Mouse (Mus musculus) kidney, postnatal 0 days (tissue): ENCODE data around the gene Mttp. TPM values are rescaled to one million over a fixed set of nuclear protein-coding genes. Genes with fewer than 3 reads are reported as not detected.
"Not testable (repeated sequence)": the region's sequence is repeated elsewhere in the genome, so short reads cannot be mapped to it uniquely, and the experiment has no call there.

Experiments used
- ATAC-seq: fragments of 200-750 bp; cut with Nextera tagmentation; replicated peaks from 2 replicates; pipeline ENCODE4 v1.8.0; 2017; ENCODE audit warnings: low read depth, moderate number of reproducible peaks, moderate TSS enrichment, moderate library complexity; ENCODE audit not compliant: low FRiP score
- DNase-seq: peaks from one replicate; pipeline ENCODE4 v3.0.0-alpha.2; 2016; ENCODE audit warnings: low spot score
- H3K27ac ChIP-seq: fragments of 300-500 bp; sonication (generic); 2 replicates; pipeline ENCODE4 v1.5.1; 2014; ENCODE audit warnings: mild to moderate bottlenecking
- H3K27me3 ChIP-seq: fragments of 300-500 bp; sonication (generic); 2 replicates; pipeline ENCODE4 v1.6.1; 2014; ENCODE audit warnings: low read length, mixed read lengths; ENCODE audit not compliant: insufficient read depth
- H3K36me3 ChIP-seq: fragments of 300-500 bp; sonication (generic); 2 replicates; pipeline ENCODE4 v1.6.1; 2014; ENCODE audit warnings: low read length, mixed read lengths; ENCODE audit not compliant: insufficient read depth
- H3K4me1 ChIP-seq: fragments of 300-500 bp; sonication (generic); replicated peaks from 2 replicates; pipeline ENCODE4 v1.6.1; 2014; ENCODE audit warnings: antibody characterized with exemption, low read length, mixed read lengths; ENCODE audit not compliant: insufficient read depth
- H3K4me2 ChIP-seq: fragments of 300-500 bp; sonication (generic); 2 replicates; pipeline ENCODE4 v1.6.1; 2014; ENCODE audit warnings: mild to moderate bottlenecking, low read length, moderate library complexity, mixed read lengths
- H3K4me3 ChIP-seq: fragments of 300-500 bp; sonication (generic); replicated peaks from 2 replicates; pipeline ENCODE4 v1.5.1; 2014; ENCODE audit warnings: low read depth, low read length
- H3K9ac ChIP-seq: fragments of 300-500 bp; sonication (generic); 2 replicates; pipeline ENCODE4 v1.6.1; 2014; ENCODE audit warnings: low read depth, low read length
- H3K9me3 ChIP-seq: fragments of 300-500 bp; sonication (generic); replicated peaks from 2 replicates; pipeline ENCODE4 v1.6.1; 2016; ENCODE audit warnings: low read length, inconsistent platforms, mixed read lengths
- CTCF ChIP-seq: IDR thresholded peaks from 2 replicates; pipeline ENCODE4 v1.5.1; 2016; ENCODE audit warnings: antibody characterized with exemption, low read depth, mild to moderate bottlenecking, moderate library complexity
- WGBS: fragments of 180-500 bp; shearing (Covaris S2); extraction: QIAGEN DNeasy Blood & Tissue Kit; methylation state at CpG from one replicate; pipeline ENCODE4 v1.1.7; 2014; 5-methylcytosine and 5-hydroxymethylcytosine counted together
- polyA plus RNA-seq: library from polyadenylated mRNA; unstranded; fragments of >200 nt; fragmentation: Nextera tagmentation; extraction: Ambion mirVana; gene quantifications from 2 replicates; pipeline ENCODE4 v1.2.1, GENCODE M21; 2015

Gene Mttp
- polyA plus RNA-seq, 1 experiment from 2014 or later, result 6.9 TPM

GRCm38 (mm10) chr3:138148811-138149210 lies 4.0 kb upstream of the Mttp start:
- H3K27me3 ChIP-seq, result no peaks in the 10 kb centered on the region
- no peaks in the 10 kb centered on the region for H3K4me1 ChIP-seq
- H3K9me3 ChIP-seq, result no peaks in the 10 kb centered on the region
- TF ChIP-seq CTCF, result no peak
- no peak overlapping the region for H3K9ac ChIP-seq
- no peak overlapping the region for H3K4me3 ChIP-seq
- H3K36me3 ChIP-seq, result 0 out of 2 replicates have a peak, but pooled peaks cover 8% of the 10 kb centered on the region
- no peak overlapping the region for H3K27ac ChIP-seq
- no peak for ATAC-seq
- no peak overlapping the region for H3K4me2 ChIP-seq
- WGBS, result 92% methylated on average over 2 of the region's 2 CpGs
- DNase-seq, result no peak

- under 1% methylated on average over 18 of the region's 18 CpGs for WGBS
- peak overlapping the region; percentile 77 for H3K9ac ChIP-seq
- peak overlapping the region; percentile 68 for H3K4me2 ChIP-seq
- DNase-seq, result peak; percentile 58
- ATAC-seq, result no peak
- no peak for TF ChIP-seq CTCF
- H3K9me3 ChIP-seq, result no peaks in the 10 kb centered on the region
- H3K4me3 ChIP-seq, result peak overlapping the region; percentile 67
- H3K27ac ChIP-seq, result peak overlapping the region; percentile 96
- no peaks in the 10 kb centered on the region for H3K27me3 ChIP-seq
- no peaks in the 10 kb centered on the region for H3K4me1 ChIP-seq
- no peaks in the 10 kb centered on the region for H3K36me3 ChIP-seq
Measured at GRCm38 (mm10) chr3:138144060-138144641, 617 bp downstream of the Mttp start.

- H3K4me2 ChIP-seq, result peak within 1 kb of the TSS; percentile 68
- ATAC-seq, result peak; percentile 97
- peak within 1 kb of the TSS; percentile 67 for H3K4me3 ChIP-seq
- no peaks in the 10 kb centered on the region for H3K4me1 ChIP-seq
- no peaks in the 10 kb centered on the region for H3K36me3 ChIP-seq
- WGBS, result under 1% methylated on average over 70 of the region's 70 CpGs
- peak within 1 kb of the TSS; percentile 96 for H3K27ac ChIP-seq
- H3K9ac ChIP-seq, result peak within 1 kb of the TSS; percentile 77
- H3K9me3 ChIP-seq, result no peaks in the 10 kb centered on the region
- H3K27me3 ChIP-seq, result no peaks in the 10 kb centered on the region
- peak; percentile 46; the same call in 1 of the 2 replicates for TF ChIP-seq CTCF
- DNase-seq, result peak; percentile 99
Measured at GRCm38 (mm10) chr3:138143315-138144059, 1.3 kb downstream of the Mttp start, which contains the start of gene Trmt10a. Gene Trmt10a (plus strand): TSS chr3:138143448.

- Histone ChIP-seq H3K4me1 (no peaks in the 10 kb centered on the region), H3K4me2 (peak overlapping the region; percentile 68), H3K9me3 (no peaks in the 10 kb centered on the region), H3K4me3 (peak overlapping the region; percentile 67), H3K36me3 (no peaks in the 10 kb centered on the region), H3K27me3 (no peaks in the 10 kb centered on the region), H3K27ac (peak overlapping the region; percentile 96), H3K9ac (peak overlapping the region; percentile 77; the same call in 1 of the 2 replicates)
- WGBS, result 2% methylated on average over 12 of the region's 12 CpGs
- DNase-seq (no peak), ATAC-seq (no peak)
- no peak for TF ChIP-seq CTCF
Measured at GRCm38 (mm10) chr3:138142733-138143314, 1.9 kb downstream of the Mttp start.

GRCm38 (mm10) chr3:138142052-138142732 lies 2.6 kb downstream of the Mttp start:
- Histone ChIP-seq H3K36me3 (no peaks in the 10 kb centered on the region), H3K9me3 (no peaks in the 10 kb centered on the region), H3K4me1 (no peaks in the 10 kb centered on the region), H3K27ac (0 out of 2 replicates have a peak overlapping the region, but pooled peaks have one; percentile 25), H3K4me3 (no peak overlapping the region), H3K27me3 (no peaks in the 10 kb centered on the region), H3K9ac (peak overlapping the region; percentile 44; the same call in 1 of the 2 replicates), H3K4me2 (peak overlapping the region; percentile 68)
- TF ChIP-seq CTCF, result no peak
- no peak for ATAC-seq
- DNase-seq, result peak; percentile 70
- 28% methylated on average over 4 of the region's 4 CpGs for WGBS

GRCm38 (mm10) chr3:138139663-138140062 lies 5.1 kb downstream of the Mttp start:
- Histone ChIP-seq H3K27me3 (no peaks in the 10 kb centered on the region), H3K4me1 (no peaks in the 10 kb centered on the region), H3K4me3 (no peak overlapping the region), H3K9ac (no peak overlapping the region), H3K4me2 (no peak overlapping the region), H3K36me3 (no peaks in the 10 kb centered on the region), H3K27ac (no peak overlapping the region), H3K9me3 (no peaks in the 10 kb centered on the region)
- no peak for TF ChIP-seq CTCF
- DNase-seq, result no peak
- WGBS, result 92% methylated on average over 6 of the region's 6 CpGs
- ATAC-seq, result no peak

GRCm38 (mm10) chr3:138138146-138138545 lies 6.6 kb downstream of the Mttp start:
- ATAC-seq, H3K9me3 ChIP-seq, H3K27me3 ChIP-seq, H3K4me1 ChIP-seq, H3K4me3 ChIP-seq, H3K36me3 ChIP-seq, DNase-seq, H3K9ac ChIP-seq, H3K4me2 ChIP-seq, H3K27ac ChIP-seq: not testable (repeated sequence)
- WGBS, result 96% methylated on average over 13 of the region's 13 CpGs
